Mouse (Mus musculus) liver, embryonic 14.5 days (tissue): ENCODE measurements around the gene Ptgfrn. TPM values are rescaled to one million over a fixed set of nuclear protein-coding genes. Genes with fewer than 3 reads are reported as not detected.

Source experiments
- ATAC-seq: fragments of 200-750 bp; cut with Nextera tagmentation; 2 replicates; pipeline ENCODE4 v1.8.0; 2017; ENCODE audit warnings: moderate number of reproducible peaks, mild to moderate bottlenecking, moderate library complexity; ENCODE audit not compliant: insufficient read depth
- DNase-seq, 3 experiments: peaks; one replicate each; pipeline ENCODE4 v3.0.0-alpha.2; 2012 to 2013; ENCODE audit warnings: low read depth in 3 of 3, low spot score in 3 of 3
- H3K27ac ChIP-seq: fragments of 300-500 bp; sonication (generic); 2 replicates; pipeline ENCODE4 v1.5.1; 2014; ENCODE audit warnings: moderate library complexity, mild to moderate bottlenecking, control low read depth, inconsistent platforms
- H3K27me3 ChIP-seq: fragments of 300-500 bp; sonication (generic); 2 replicates; pipeline ENCODE4 v1.6.1; 2014; ENCODE audit warnings: mild to moderate bottlenecking, low read length, moderate library complexity; ENCODE audit not compliant: control insufficient read depth, insufficient read depth
- H3K36me3 ChIP-seq: fragments of 300-500 bp; sonication (generic); replicated peaks from 2 replicates; pipeline ENCODE4 v1.6.1; 2014; ENCODE audit warnings: low read depth; ENCODE audit not compliant: control insufficient read depth, insufficient read depth
- H3K4me1 ChIP-seq, 2 experiments: fragments of 200-500 bp in 1 of 2; fragments of 300-500 bp in 1 of 2; sonication (generic) in 1 of 2; replicated peaks; 2 replicates each; pipeline ENCODE4 v1.6.1; 2012 to 2014; ENCODE audit warnings: antibody characterized with exemption in 1 of 2, inconsistent platforms in 1 of 2, low read length in 1 of 2; ENCODE audit not compliant: control insufficient read depth in 2 of 2, insufficient read depth in 2 of 2
- H3K4me2 ChIP-seq: fragments of 300-500 bp; sonication (generic); 2 replicates; pipeline ENCODE4 v1.6.1; 2014; ENCODE audit warnings: low read depth, mild to moderate bottlenecking, control low read depth, moderate library complexity
- H3K4me3 ChIP-seq, 2 experiments: fragments of 200-500 bp in 1 of 2; fragments of 300-500 bp in 1 of 2; sonication (generic) in 1 of 2; 2 replicates each; pipeline ENCODE4 v1.5.1; 2012 to 2014; ENCODE audit warnings: low read depth in 2 of 2, low read length in 2 of 2, mild to moderate bottlenecking in 2 of 2, control low read depth in 1 of 2, inconsistent platforms in 1 of 2, moderate library complexity in 1 of 2; ENCODE audit not compliant: insufficient read depth in 1 of 2
- H3K9ac ChIP-seq: fragments of 300-500 bp; sonication (generic); replicated peaks from 2 replicates; pipeline ENCODE4 v1.6.1; 2014; ENCODE audit warnings: mild to moderate bottlenecking, control low read depth, moderate library complexity
- H3K9me3 ChIP-seq: fragments of 300-500 bp; sonication (generic); 2 replicates; pipeline ENCODE4 v1.6.1; 2016; ENCODE audit warnings: low read length, mixed read lengths; ENCODE audit not compliant: control insufficient read depth
- CTCF ChIP-seq: IDR thresholded peaks from 2 replicates; pipeline ENCODE4 v1.5.1; 2016; ENCODE audit warnings: antibody characterized with exemption, low read depth, control low read depth
- EP300 ChIP-seq: IDR thresholded peaks from 2 replicates; pipeline ENCODE4 v1.6.1; 2016; ENCODE audit warnings: antibody characterized with exemption, low read depth
- WGBS: fragments of 180-500 bp; shearing (Covaris S2); extraction: QIAGEN DNeasy Blood & Tissue Kit; methylation state at CpG from one replicate; pipeline ENCODE4 v1.1.7; 2014; ENCODE audit not compliant: insufficient replicate concordance; 5-methylcytosine and 5-hydroxymethylcytosine counted together
- polyA plus RNA-seq, 2 experiments: library from polyadenylated mRNA; depleted of rRNA in 1 of 2; stranded (reverse) in 1 of 2; unstranded in 1 of 2; fragments of >200 nt; fragmentation: Nextera tagmentation in 1 of 2; extraction: Ambion mirVana in 1 of 2; gene quantifications; 2 replicates each; pipeline versions ENCODE4 v1.2.1 to v1.2.3; 2012 to 2014

Gene Ptgfrn
- polyA plus RNA-seq, 2 experiments = 0.29 to 1.2 TPM

DNA sequence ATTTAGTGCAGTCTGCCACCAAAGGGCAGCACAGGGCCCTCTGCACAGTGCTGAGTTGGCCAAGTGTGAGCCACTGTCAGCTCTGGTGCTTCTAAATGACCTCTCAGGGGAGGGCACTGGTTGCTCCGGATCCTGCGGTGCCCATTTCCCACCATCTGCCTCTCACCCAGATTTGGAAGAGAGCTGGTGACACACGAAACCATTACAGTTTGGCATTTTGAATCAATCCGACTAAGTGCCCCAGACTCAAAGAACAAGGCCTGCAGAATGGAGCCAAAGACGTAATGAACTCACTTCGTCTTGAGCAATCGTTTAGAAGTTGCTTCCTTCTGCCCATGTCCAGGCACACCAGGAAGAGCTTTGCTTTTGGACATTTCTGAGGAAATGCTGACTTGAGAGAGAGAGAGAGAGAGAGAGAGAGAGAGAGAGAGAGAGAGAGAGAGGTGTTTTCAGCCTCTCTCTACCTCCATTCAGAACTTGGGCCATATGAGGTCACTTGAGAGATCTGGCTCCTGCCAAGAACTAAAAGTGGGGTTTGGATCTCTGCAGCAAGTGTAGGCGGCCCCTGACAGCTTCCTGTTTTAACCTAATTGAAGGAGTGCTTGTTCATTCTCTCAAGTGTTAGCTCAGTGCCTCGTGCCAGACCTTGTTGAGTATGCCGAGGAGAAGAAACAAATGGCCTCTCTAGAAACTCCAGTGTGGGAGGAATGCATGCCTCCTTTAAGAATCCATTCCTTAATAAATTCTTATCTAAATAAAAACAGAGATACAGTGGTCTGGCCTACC lies 112.1 kb downstream of the Ptgfrn start:
- Histone ChIP-seq H3K4me2 (no peak overlapping the region), H3K27me3 (no peaks in the 10 kb centered on the region), H3K4me1 (0 out of 4 replicates have a peak, but pooled peaks cover 0 to 3% of the 10 kb centered on the region in 2 experiments), H3K9ac (no peak overlapping the region), H3K9me3 (no peaks in the 10 kb centered on the region), H3K4me3 (no peak overlapping the region), H3K27ac (no peak overlapping the region), H3K36me3 (no peaks in the 10 kb centered on the region)
- DNase-seq (no peak), ATAC-seq (no peak)
- 51% methylated on average over 10 of the region's 10 CpGs for WGBS
- TF ChIP-seq CTCF (no peak), EP300 (no peak)

DNA sequence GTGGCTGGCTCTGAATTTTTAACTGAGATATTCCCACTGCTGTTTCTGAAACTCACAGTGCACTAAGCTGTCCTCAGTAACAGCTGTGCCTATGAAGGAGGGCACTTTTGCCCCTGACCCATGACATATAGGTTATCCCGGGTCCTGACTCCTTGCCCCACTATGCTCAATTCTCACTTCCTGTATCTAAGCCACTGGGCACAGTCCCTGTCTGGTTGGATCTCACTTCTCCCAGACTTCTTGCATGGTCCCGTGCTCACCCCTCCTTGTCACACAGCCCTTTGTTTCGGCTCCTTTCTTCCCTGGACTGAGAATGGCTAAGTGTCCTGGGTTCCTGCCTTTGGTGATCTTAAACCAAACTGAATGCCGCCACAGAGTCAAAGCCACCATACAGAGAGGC lies 115.8 kb downstream of the Ptgfrn start:
- H3K4me2 ChIP-seq = no peak overlapping the region
- H3K4me3 ChIP-seq = no peak overlapping the region
- no peaks in the 10 kb centered on the region for H3K36me3 ChIP-seq
- H3K9me3 ChIP-seq = no peaks in the 10 kb centered on the region
- no peak for ATAC-seq
- H3K27ac ChIP-seq = no peak overlapping the region
- no peak overlapping the region for H3K9ac ChIP-seq
- no peaks in the 10 kb centered on the region for H3K27me3 ChIP-seq
- no peak for DNase-seq
- H3K4me1 ChIP-seq = 0 out of 4 replicates have a peak, but pooled peaks cover 0 to 3% of the 10 kb centered on the region in 2 experiments
- TF ChIP-seq CTCF = no peak
- TF ChIP-seq EP300 = no peak
- WGBS = 61% methylated on average over 4 of the region's 4 CpGs

DNA sequence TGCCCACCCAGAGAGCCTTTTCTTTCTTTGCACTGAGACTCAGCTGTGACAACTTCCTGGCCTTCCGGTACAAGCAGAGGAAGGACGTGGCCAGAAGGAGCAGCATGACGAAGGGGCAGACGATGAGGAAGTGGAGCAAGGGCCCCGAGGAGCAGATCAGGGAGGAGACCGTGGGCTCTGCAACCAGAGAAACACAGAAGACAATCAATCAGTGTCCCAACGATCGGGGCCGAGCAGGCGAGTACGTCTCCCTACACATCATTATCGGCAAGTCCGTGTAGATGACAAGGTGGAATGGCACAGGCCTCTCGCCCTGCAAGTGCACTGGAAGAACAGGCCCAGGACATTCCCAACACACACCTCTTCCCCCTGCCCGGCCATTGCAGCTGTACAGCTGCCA lies 116.4 kb downstream of the Ptgfrn start:
- no peak overlapping the region for H3K27ac ChIP-seq
- 24% methylated on average over 15 of the region's 15 CpGs for WGBS
- no peak overlapping the region for H3K4me2 ChIP-seq

GRCm38 (mm10) chr3:100993158-100993557 lies 116.9 kb downstream of the Ptgfrn start:
- no peak overlapping the region for H3K27ac ChIP-seq
- no peak for ATAC-seq
- no peak overlapping the region for H3K4me3 ChIP-seq
- no peaks in the 10 kb centered on the region for H3K36me3 ChIP-seq
- no peak overlapping the region for H3K4me2 ChIP-seq
- 52% methylated on average over 7 of the region's 7 CpGs for WGBS
- H3K9me3 ChIP-seq = no peaks in the 10 kb centered on the region
- 0 out of 4 replicates have a peak, but pooled peaks cover 0 to 3% of the 10 kb centered on the region in 2 experiments for H3K4me1 ChIP-seq
- no peaks in the 10 kb centered on the region for H3K27me3 ChIP-seq
- TF ChIP-seq EP300 = no peak
- TF ChIP-seq CTCF = no peak
- H3K9ac ChIP-seq = no peak overlapping the region
- DNase-seq = no peak

More for the DNA sequence above, 116.4 kb downstream of the Ptgfrn start:
- DNase-seq (no peak), ATAC-seq (no peak)
- TF ChIP-seq EP300 (no peak), CTCF (no peak)
- Histone ChIP-seq H3K27me3 (no peaks in the 10 kb centered on the region), H3K4me3 (no peak overlapping the region), H3K9me3 (no peaks in the 10 kb centered on the region), H3K36me3 (no peaks in the 10 kb centered on the region), H3K9ac (no peak overlapping the region), H3K4me1 (0 out of 4 replicates have a peak, but pooled peaks cover 0 to 3% of the 10 kb centered on the region in 2 experiments)

Other genes starting within 250 kb of the Ptgfrn start
- 0.79 and 0.88 TPM in 2 replicates for gene Trim45, start 188.1 kb downstream of the Ptgfrn start, polyA plus RNA-seq (2012; rRNA removed)
- 0.43 and 0.56 TPM in 2 replicates for gene Trim45, start 188.1 kb downstream of the Ptgfrn start, polyA plus RNA-seq (2014; fragmentation: Nextera tagmentation; extraction: Ambion mirVana)
- 4.3 and 6.8 TPM in 2 replicates for gene Ttf2, start 140.6 kb downstream of the Ptgfrn start, polyA plus RNA-seq (2012; rRNA removed)
- gene Ttf2, start 140.6 kb downstream of the Ptgfrn start, polyA plus RNA-seq (2014; fragmentation: Nextera tagmentation; extraction: Ambion mirVana) = 6.8 and 7.0 TPM in 2 replicates
- gene Cd101, start 80.7 kb downstream of the Ptgfrn start, polyA plus RNA-seq (2012; rRNA removed) = 0.02 and 0.03 TPM in 2 replicates
- gene Cd101, start 80.7 kb downstream of the Ptgfrn start, polyA plus RNA-seq (2014; fragmentation: Nextera tagmentation; extraction: Ambion mirVana) = 0.03 and 0.05 TPM in 2 replicates
- 0.04 TPM in 1 of 2 replicates, not detected in the other for gene Cd2, start 177.7 kb upstream of the Ptgfrn start, polyA plus RNA-seq (2012; rRNA removed)
- gene Cd2, start 177.7 kb upstream of the Ptgfrn start, polyA plus RNA-seq (2014; fragmentation: Nextera tagmentation; extraction: Ambion mirVana) = not detected in 2 replicates